Mouse (Mus musculus): ENCODE measurements around the gene Daxx. TPM values are rescaled to one million over a fixed set of nuclear protein-coding genes. Genes with fewer than 3 reads are reported as not detected.

The Daxx gene
- polyA plus RNA-seq, 1 experiment from 2014 or later, result 39.1 TPM

DNA sequence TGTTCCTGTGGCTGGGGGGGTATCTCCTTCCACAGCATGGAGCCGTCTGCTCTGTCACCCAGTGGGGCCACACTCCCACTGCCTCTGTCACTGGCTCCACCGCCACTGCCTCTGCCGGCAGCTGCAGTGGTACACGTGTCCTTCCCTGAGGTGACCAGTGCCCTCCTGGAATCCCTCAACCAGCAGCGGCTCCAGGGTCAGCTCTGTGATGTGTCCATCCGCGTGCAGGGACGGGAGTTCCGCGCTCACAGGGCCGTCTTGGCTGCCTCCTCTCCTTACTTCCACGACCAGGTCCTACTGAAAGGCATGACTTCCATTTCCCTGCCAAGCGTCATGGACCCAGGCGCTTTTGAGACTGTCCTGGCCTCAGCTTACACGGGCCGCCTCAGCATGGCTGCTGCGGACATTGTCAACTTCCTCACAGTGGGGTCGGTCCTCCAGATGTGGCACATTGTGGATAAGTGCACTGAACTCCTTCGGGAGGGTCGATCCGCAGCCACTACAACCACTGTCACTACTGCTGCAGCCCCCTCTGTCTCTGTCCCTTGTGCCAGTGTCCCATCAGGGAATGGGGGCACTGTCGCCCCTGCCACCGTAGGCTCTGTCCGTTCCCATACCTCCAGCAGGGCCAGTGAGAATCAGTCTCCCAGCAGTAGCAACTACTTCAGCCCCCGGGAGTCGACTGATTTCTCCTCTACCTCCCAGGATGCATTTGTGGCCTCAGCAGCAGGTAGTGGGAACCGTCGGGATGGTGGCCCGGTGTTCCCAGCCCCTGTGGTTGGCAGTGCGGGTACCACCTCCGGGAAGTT is 7.8 kb downstream of the Daxx start:
- Histone ChIP-seq H3K9me3 (no peaks in the 10 kb centered on the region), H3K4me2 (peak overlapping the region; percentile 70), H3K4me3 (replicated peaks) (peak overlapping the region; percentile 58), H3K9ac (no peak overlapping the region), H3K27ac (peak overlapping the region; percentile 87; the same call in 1 of the 2 replicates), H3K36me3 (peaks cover 32% of the 10 kb centered on the region), H3K27me3 (replicated peaks) (no peaks in the 10 kb centered on the region), H3K4me1 (peaks cover 24% of the 10 kb centered on the region)
- ATAC-seq (ENCODE audit: insufficient read depth, low FRiP score, low read depth), result no peak
- WGBS, result 73% methylated on average over 31 of the region's 31 CpGs

DNA sequence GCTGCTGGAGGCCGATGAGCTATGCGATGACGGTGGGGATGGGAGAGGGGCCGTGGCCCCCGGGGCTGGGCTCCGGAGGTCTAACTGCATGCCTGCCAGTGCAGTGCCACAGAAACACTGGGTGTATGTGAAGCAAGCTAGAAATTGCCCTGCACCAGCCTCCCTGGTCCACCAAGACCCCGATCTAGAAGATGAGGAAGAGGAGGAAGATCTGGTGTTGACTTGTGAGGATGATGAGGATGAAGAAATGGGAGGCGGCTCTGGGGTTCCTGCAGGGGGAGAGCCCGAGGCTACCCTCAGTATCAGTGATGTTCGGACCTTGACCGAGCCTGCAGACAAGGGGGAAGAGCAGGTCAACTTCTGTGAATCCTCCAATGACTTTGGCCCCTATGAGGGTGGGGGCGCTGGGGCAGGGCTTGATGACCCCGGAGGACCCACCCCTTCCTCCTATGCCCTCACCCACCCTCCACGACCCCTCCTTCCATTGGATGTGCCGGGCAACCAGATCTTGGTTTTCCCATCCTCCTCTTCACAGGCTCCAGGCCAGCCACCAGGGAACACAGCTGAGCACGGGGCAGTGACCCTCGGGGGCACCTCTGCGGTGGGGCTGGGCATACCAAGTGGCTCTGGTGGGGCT is 8.6 kb downstream of the Daxx start:
- H3K4me3 ChIP-seq (replicated peaks), result no peak overlapping the region; the same call in 1 of the 2 replicates
- H3K36me3 ChIP-seq, result peaks cover 27% of the 10 kb centered on the region
- no peaks in the 10 kb centered on the region for H3K27me3 ChIP-seq (replicated peaks)
- H3K4me1 ChIP-seq, result peaks cover 24% of the 10 kb centered on the region
- ATAC-seq (ENCODE audit: insufficient read depth, low FRiP score, low read depth), result no peak
- H3K9me3 ChIP-seq, result no peaks in the 10 kb centered on the region
- no peak overlapping the region; the same call in 1 of the 2 replicates for H3K27ac ChIP-seq
- H3K4me2 ChIP-seq, result 0 out of 2 replicates have a peak overlapping the region, but pooled peaks have one; percentile 3
- no peak overlapping the region for H3K9ac ChIP-seq
- WGBS, result 80% methylated on average over 18 of the region's 18 CpGs

DNA sequence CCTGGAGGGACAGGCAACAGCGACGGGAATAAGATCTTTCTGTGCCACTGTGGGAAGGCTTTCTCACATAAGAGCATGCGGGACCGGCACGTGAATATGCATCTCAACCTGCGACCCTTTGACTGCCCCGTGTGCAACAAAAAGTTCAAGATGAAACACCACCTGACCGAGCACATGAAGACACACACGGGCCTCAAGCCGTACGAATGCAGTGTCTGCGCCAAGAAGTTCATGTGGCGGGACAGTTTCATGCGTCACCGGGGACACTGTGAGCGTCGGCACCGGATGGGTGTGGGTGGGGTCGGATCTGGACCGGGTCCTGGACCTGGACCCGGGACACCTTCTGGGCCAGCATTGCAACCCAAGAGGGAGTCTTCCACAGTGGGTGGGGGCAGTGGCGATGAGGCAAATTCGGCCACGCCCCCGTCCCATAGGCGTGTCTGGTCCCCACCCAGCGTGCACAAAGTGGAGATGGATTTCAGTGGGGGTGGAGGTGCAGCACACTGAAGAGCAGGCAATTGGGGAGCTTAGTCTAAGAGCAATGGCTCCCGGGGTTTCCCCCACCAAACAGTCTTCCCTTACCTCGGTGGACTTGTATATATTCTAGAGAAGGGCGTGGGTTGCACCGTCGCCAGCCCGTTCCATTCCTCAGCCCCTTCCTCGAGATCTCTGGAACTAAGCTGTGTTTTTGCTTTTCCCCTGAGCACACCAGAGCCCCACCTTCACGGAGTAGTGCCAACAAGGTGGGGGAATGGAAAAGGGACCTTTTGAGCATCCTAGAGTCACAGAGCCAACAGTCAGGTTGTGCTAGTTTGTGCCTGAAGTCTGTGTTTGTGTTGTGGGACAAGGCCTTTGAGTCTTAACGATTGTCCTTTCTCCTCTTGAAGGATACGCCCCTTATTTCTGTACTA is 9.3 kb downstream of the Daxx start:
- Histone ChIP-seq H3K9ac (0 out of 2 replicates have a peak overlapping the region, but pooled peaks have one; percentile 70), H3K27me3 (replicated peaks) (no peaks in the 10 kb centered on the region), H3K4me1 (peaks cover 24% of the 10 kb centered on the region), H3K9me3 (no peaks in the 10 kb centered on the region), H3K4me3 (replicated peaks) (peak overlapping the region; percentile 72), H3K36me3 (peaks cover 21% of the 10 kb centered on the region), H3K27ac (peak overlapping the region; percentile 91), H3K4me2 (peak overlapping the region; percentile 94)
- 52% methylated on average over 37 of the region's 37 CpGs for WGBS
- no peak for ATAC-seq (ENCODE audit: insufficient read depth, low FRiP score, low read depth)

DNA sequence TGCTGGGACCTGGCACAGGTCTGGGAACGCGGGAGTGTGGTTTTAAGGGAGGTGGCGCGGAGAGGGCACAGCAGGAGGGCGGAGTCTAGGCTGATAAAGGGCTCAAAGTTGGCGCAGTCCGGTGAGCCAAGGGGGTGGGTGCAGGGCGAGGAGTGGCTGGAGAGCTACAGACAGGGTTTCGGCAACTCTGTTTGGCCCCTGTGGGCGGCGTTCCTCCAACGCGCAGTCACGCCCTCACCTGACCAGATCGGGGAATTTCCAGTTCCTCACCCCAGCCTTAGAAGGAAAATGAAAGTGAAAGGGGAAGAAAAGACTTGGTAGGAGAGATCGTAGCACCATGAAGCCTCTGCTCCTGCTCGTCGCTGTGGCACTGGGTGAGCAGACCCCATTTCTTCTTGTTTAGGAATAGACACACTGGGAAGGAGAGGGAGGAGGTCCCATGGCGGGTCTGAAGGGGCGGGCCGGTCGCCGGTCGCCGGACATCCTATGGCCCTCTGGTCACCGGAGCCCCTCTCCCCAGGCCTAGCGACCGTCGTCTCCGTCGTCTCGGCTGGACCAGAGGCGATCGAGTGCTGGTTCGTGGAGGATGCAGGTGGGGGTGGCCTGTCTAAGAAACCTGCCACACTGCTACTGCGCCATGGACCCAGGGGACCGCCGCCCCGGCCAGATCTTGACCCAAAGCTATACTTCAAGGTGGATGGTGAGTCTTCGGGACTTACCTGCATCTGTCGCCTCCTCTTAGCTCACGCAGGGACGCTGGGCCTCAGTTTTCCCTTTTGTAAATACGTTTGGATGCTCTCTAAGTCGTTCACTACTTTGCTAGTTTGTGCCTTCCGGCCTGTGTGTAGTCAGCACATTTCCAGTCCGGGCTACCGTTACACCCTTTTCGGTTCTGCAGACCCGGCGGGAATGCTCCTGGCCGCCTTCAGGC is 10.4 kb downstream of the Daxx start:
- Histone ChIP-seq H3K4me1 (peaks cover 24% of the 10 kb centered on the region), H3K36me3 (peaks cover 15% of the 10 kb centered on the region; the same call in 1 of the 2 replicates), H3K27me3 (replicated peaks) (no peaks in the 10 kb centered on the region), H3K27ac (peak overlapping the region; percentile 91), H3K9ac (peak overlapping the region; percentile 70), H3K4me3 (replicated peaks) (peak overlapping the region; percentile 72), H3K4me2 (peak overlapping the region; percentile 94), H3K9me3 (no peaks in the 10 kb centered on the region)
- ATAC-seq (ENCODE audit: insufficient read depth, low FRiP score, low read depth), result peak; percentile 67
- 1% methylated on average over 51 of the region's 52 CpGs for WGBS

DNA sequence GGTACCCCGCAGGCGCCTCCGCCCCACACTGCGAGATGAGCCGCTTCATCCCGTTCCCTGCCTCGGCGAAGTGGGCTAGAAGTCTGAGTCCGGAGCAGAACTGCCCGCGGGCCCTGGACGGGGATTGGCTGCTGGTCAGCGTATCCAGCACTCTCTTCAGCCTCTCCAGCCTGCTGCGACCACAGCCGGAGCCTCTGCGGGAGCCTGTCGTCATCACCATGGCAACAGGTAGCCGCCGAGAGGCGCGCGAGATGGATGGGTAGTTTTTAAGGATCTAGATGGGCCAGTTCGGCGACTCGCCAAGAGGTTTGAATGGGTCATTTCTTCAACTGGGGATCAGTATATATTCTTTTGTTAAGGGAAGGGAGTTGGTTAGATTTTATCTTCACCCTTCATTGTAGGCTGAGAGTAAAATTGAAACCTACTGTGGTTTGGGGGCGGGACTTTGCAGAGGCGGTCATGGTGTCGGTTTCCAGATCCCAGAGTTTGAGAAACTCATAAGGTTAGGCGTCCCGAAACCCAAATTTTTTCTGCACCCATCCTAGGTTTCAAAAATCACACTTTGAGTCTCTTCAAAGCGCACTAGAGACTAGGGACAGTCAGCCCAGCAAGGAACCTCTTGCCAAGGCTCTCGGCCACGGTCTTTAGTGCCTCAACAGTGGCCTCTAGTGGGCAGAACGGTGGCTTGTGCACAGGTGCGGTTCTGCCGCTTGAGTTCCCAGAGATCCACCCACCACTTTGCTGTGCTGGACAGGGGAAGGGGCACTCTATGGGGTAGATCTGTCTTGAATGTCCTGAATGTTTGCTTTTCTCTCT is 11.3 kb downstream of the Daxx start:
- Histone ChIP-seq H3K36me3 (peaks cover 15% of the 10 kb centered on the region; the same call in 1 of the 2 replicates), H3K4me2 (peak overlapping the region; percentile 94), H3K9ac (peak overlapping the region; percentile 70), H3K4me3 (replicated peaks) (peak overlapping the region; percentile 72), H3K9me3 (no peaks in the 10 kb centered on the region), H3K27me3 (replicated peaks) (no peaks in the 10 kb centered on the region), H3K4me1 (peaks cover 19% of the 10 kb centered on the region), H3K27ac (peak overlapping the region; percentile 91)
- peak; percentile 11; the same call in 1 of the 2 replicates for ATAC-seq (ENCODE audit: insufficient read depth, low FRiP score, low read depth)
- WGBS, result under 1% methylated on average over 36 of the region's 36 CpGs

DNA sequence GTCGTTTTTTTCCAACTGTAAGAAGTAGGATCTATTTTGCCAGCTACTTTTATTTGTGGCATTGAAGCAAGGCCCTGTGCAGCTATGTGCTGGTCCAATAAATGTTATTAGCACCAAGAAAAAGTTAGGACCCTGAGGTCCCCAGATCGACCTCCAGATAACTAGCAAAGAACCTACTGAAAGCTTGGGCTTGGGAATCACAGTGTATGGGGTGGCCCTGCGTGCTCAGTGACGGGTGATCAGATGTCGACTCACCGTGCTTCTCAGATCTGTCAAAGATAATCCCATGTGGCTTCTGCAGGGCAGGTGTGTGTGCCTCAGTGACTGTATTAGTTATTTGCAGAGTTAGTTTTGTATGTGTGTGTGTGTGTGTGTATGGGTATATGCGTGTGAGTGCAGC is 12.1 kb downstream of the Daxx start:
- no peak for ATAC-seq (ENCODE audit: insufficient read depth, low FRiP score, low read depth)
- 84% methylated on average over 7 of the region's 7 CpGs for WGBS
- H3K9ac ChIP-seq, result no peak overlapping the region
- peaks cover 19% of the 10 kb centered on the region for H3K4me1 ChIP-seq
- H3K27me3 ChIP-seq (replicated peaks), result no peaks in the 10 kb centered on the region
- peak overlapping the region; percentile 72; the same call in 1 of the 2 replicates for H3K4me3 ChIP-seq (replicated peaks)
- H3K4me2 ChIP-seq, result no peak overlapping the region
- peaks cover 15% of the 10 kb centered on the region for H3K36me3 ChIP-seq
- no peak overlapping the region for H3K27ac ChIP-seq
- no peaks in the 10 kb centered on the region for H3K9me3 ChIP-seq

DNA sequence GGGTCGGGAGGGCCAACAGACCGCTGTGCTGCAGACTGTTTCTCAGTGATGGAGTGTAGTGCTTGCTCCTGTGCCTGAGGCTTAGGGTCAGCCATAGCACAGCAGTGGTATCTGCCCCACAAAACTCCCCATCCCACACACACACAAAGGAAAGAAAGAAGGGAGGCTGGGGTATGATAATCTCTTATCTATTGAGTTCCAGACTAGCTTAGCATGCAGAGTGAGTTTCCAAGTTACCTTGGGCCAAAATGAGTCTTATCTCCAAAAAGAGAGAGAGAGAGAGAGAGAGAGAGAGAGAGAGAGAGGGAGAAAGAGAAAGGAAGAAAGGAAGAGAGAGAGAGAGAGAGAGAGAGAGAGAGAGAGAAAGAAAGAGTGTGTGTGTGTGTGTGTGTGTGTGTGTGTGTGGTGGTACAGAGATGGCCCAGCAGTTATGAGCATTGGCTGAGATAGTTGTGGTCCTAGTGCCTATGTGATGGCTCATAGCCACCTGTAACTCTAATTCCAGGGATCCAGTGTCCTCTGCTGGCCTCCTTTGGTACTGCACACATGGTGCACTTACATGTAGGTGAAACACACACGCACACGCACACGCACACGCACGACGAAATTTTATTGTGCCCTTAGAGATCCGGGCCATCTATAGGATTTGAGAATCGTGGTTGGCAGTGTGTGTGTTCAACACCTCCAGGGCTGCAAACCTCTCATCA is 15.5 kb downstream of the Daxx start:
- Histone ChIP-seq H3K27ac (no peak overlapping the region), H3K27me3 (replicated peaks) (no peaks in the 10 kb centered on the region), H3K4me1 (peaks cover 9% of the 10 kb centered on the region), H3K36me3 (no peaks in the 10 kb centered on the region; the same call in 1 of the 2 replicates), H3K4me2 (no peak overlapping the region), H3K4me3 (replicated peaks) (no peak overlapping the region), H3K9me3 (no peaks in the 10 kb centered on the region), H3K9ac (no peak overlapping the region)
- ATAC-seq (ENCODE audit: insufficient read depth, low FRiP score, low read depth), result no peak
- WGBS, result 79% methylated on average over 10 of the region's 10 CpGs

DNA sequence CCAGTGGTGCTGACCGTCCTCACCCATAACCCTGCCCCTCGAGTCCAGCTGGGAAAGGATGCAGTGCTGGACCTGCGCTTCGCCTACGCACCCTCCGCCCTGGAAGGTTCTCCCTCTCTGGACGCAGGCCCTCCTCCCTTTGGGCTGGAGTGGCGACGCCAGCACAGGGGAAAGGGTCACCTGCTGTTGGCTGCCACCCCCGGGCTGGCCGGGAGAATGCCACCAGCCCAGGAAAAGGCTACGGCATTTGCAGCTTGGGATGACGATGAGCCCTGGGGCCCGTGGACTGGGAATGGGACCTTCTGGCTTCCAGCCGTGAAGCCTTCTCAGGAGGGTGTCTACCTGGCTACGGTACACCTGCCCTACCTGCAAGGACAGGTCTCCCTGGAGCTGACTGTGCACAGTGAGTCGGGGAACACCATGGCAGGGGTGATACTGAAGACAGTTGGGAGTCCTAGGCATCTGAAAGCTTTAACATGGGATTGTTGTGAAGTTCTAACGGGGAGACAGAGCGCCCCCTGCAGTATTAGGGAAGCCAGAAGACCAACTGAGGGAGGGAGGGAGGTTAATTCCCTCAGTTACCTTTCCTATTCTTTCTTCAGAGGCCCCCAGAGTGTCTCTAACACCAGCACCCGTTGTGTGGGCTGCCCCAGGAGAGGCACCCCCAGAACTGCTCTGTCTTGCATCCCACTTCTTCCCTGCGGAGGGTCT is 16.3 kb downstream of the Daxx start:
- no peak overlapping the region for H3K27ac ChIP-seq
- WGBS, result 80% methylated on average over 21 of the region's 21 CpGs
- no peaks in the 10 kb centered on the region for H3K27me3 ChIP-seq (replicated peaks)
- peaks cover 9% of the 10 kb centered on the region for H3K4me1 ChIP-seq
- no peak overlapping the region for H3K4me2 ChIP-seq
- H3K36me3 ChIP-seq, result no peaks in the 10 kb centered on the region; the same call in 1 of the 2 replicates
- no peak overlapping the region for H3K9ac ChIP-seq
- H3K9me3 ChIP-seq, result no peaks in the 10 kb centered on the region
- no peak for ATAC-seq (ENCODE audit: insufficient read depth, low FRiP score, low read depth)
- H3K4me3 ChIP-seq (replicated peaks), result no peak overlapping the region

DNA sequence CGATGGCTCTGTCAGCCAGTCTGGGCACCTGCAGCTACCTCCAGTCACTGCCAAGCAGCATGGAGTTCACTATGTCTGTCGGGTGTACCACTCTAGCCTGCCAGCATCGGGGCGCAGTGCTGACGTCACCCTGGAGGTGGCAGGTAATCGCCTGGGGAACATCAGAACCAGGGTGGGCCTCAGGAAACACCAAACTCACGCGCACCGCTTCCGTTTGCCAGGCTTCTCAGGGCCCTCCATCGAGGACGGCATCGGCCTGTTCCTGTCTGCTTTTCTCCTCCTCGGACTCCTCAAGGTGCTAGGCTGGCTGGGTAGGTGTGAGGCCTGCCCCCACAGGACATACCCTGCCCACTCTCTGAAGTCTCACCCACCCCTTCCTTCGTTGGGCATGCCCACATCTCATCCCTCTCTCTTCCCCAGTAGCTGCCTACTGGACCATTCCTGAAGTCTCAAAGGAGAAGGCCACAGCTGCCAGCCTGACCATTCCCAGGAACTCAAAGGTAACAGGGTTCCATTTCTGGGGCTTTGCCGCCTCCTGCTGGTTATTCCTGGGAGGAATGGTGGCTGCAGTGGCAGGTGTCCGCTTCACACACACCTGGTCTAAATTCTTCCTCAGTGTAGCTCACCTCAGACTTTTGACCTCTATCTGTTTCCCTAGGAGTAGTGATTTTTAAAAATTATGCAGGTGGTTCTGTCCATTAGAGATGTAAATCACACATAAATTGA is 17.2 kb downstream of the Daxx start:
- 71% methylated on average over 17 of the region's 17 CpGs for WGBS
- H3K27ac ChIP-seq, result no peak overlapping the region
- no peak overlapping the region for H3K4me3 ChIP-seq (replicated peaks)
- no peaks in the 10 kb centered on the region; the same call in 1 of the 2 replicates for H3K36me3 ChIP-seq
- no peaks in the 10 kb centered on the region for H3K9me3 ChIP-seq
- peaks cover 15% of the 10 kb centered on the region for H3K4me1 ChIP-seq
- no peak overlapping the region for H3K4me2 ChIP-seq
- ATAC-seq (ENCODE audit: insufficient read depth, low FRiP score, low read depth), result no peak
- H3K9ac ChIP-seq, result no peak overlapping the region
- no peaks in the 10 kb centered on the region for H3K27me3 ChIP-seq (replicated peaks)
